Mouse (Mus musculus) heart, embryonic 14.5 days (tissue): ENCODE results near the gene Med15. TPM values are rescaled to one million over a fixed set of nuclear protein-coding genes. Genes with fewer than 3 reads are reported as not detected.
A peak's percentile ranks its signal among the peaks of the same experiment; 100 is the strongest.

ENCODE experiments used
- ATAC-seq: fragments of 200-750 bp; cut with Nextera tagmentation; 2 replicates; pipeline ENCODE4 v1.8.0; 2017; ENCODE audit warnings: low read depth, moderate TSS enrichment; ENCODE audit not compliant: insufficient number of reproducible peaks, insufficient read depth, low FRiP score
- H3K27ac ChIP-seq, 2 experiments: fragments of 200-500 bp in 1 of 2; fragments of 300-500 bp in 1 of 2; sonication (generic) in 1 of 2; replicated peaks in 1 of 2; 2 replicates each; pipeline ENCODE4 v1.5.1; 2012 to 2014; ENCODE audit warnings: low read depth in 2 of 2, low read length in 2 of 2, control low read depth in 1 of 2, mild to moderate bottlenecking in 1 of 2, mixed read lengths in 1 of 2; ENCODE audit not compliant: control insufficient read depth in 1 of 2, insufficient read depth in 1 of 2
- H3K27me3 ChIP-seq: fragments of 300-500 bp; sonication (generic); 2 replicates; pipeline ENCODE4 v1.6.1; 2014; ENCODE audit warnings: mild to moderate bottlenecking, low read length, control low read depth; ENCODE audit not compliant: control insufficient read depth, insufficient read depth
- H3K36me3 ChIP-seq: fragments of 300-500 bp; sonication (generic); 2 replicates; pipeline ENCODE4 v1.6.1; 2014; ENCODE audit warnings: mild to moderate bottlenecking, control low read depth, low read length, mixed read lengths; ENCODE audit not compliant: control insufficient read depth, insufficient read depth
- H3K4me1 ChIP-seq, 2 experiments: fragments of 200-500 bp in 1 of 2; fragments of 300-500 bp in 1 of 2; sonication (generic) in 1 of 2; 2 replicates each; pipeline ENCODE4 v1.6.1; 2012 to 2014; ENCODE audit warnings: low read length in 2 of 2, control low read depth in 1 of 2, mixed read lengths in 1 of 2; ENCODE audit not compliant: control insufficient read depth in 2 of 2, insufficient read depth in 2 of 2
- H3K4me2 ChIP-seq: fragments of 300-500 bp; sonication (generic); 2 replicates; pipeline ENCODE4 v1.6.1; 2014; ENCODE audit warnings: mild to moderate bottlenecking, low read length
- H3K4me3 ChIP-seq, 2 experiments: fragments of 200-500 bp in 1 of 2; fragments of 300-500 bp in 1 of 2; sonication (generic) in 1 of 2; 2 replicates each; pipeline ENCODE4 v1.5.1; 2012 to 2014; ENCODE audit warnings: low read length in 2 of 2, mild to moderate bottlenecking in 2 of 2, control low read depth in 1 of 2, low read depth in 1 of 2, moderate library complexity in 1 of 2; ENCODE audit not compliant: control insufficient read depth in 1 of 2, insufficient read depth in 1 of 2
- H3K9ac ChIP-seq: fragments of 300-500 bp; sonication (generic); 2 replicates; pipeline ENCODE4 v1.6.1; 2014; ENCODE audit warnings: mild to moderate bottlenecking, low read length
- H3K9me3 ChIP-seq: fragments of 300-500 bp; sonication (generic); 2 replicates; pipeline ENCODE4 v1.6.1; 2016; ENCODE audit warnings: low read length, control low read depth; ENCODE audit not compliant: control insufficient read depth
- WGBS: fragments of 180-500 bp; shearing (Covaris S2); extraction: QIAGEN DNeasy Blood & Tissue Kit; methylation state at CpG from one replicate; pipeline ENCODE4 v1.1.7; 2014; 5-methylcytosine and 5-hydroxymethylcytosine counted together
- polyA plus RNA-seq: library from polyadenylated mRNA; unstranded; fragments of >200 nt; fragmentation: Nextera tagmentation; extraction: Ambion mirVana; gene quantifications from 2 replicates; pipeline ENCODE4 v1.2.1, GENCODE M21; 2014

Med15 gene
- polyA plus RNA-seq, 1 experiment from 2014 or later, result 31.6 TPM

DNA sequence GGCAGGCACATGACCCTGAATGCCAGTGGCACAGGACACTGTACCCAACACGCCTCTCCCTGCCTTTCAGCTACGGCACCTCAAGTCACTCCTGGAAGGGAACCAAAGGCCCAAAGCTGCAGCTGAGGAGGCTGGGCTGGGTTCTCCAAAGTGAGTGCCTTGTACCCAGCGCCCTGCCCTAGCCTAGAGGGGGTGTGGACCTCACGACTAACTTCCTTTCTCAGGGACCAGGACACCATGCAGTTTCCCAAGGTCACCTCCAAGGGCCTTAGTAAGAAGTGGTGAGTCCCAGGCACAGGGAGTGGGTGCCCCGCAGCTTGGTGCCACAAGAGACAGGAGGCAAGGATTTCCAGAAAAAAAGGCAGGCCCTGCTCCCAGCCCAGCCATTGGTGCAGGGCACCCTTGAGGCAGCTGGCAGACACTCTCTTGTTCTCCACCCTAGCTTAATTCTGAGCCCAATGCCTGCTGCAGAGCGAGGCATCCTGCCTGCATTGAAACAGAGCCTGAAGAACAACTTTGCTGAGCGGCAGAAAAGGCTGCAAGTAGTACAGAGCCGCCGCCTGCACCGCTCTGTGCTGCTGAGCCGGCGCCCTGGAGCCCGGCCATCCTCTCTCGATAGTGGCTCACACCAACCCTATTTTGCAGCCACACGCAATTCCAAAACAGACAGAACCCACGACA, 82.6 kb downstream of the Med15 start:
- no peak overlapping the region for H3K4me2 ChIP-seq
- H3K36me3 ChIP-seq, result peaks cover 60% of the 10 kb centered on the region
- peaks cover 5 to 15% of the 10 kb centered on the region in 2 experiments; a peak in 3 of 4 replicates for H3K4me1 ChIP-seq
- H3K9me3 ChIP-seq, result no peaks in the 10 kb centered on the region
- no peaks in the 10 kb centered on the region for H3K27me3 ChIP-seq
- H3K4me3 ChIP-seq, result no peak overlapping the region
- no peak for ATAC-seq
- 87% methylated on average over 16 of the region's 16 CpGs for WGBS
- no peak overlapping the region for H3K27ac ChIP-seq
- H3K9ac ChIP-seq, result no peak overlapping the region

DNA sequence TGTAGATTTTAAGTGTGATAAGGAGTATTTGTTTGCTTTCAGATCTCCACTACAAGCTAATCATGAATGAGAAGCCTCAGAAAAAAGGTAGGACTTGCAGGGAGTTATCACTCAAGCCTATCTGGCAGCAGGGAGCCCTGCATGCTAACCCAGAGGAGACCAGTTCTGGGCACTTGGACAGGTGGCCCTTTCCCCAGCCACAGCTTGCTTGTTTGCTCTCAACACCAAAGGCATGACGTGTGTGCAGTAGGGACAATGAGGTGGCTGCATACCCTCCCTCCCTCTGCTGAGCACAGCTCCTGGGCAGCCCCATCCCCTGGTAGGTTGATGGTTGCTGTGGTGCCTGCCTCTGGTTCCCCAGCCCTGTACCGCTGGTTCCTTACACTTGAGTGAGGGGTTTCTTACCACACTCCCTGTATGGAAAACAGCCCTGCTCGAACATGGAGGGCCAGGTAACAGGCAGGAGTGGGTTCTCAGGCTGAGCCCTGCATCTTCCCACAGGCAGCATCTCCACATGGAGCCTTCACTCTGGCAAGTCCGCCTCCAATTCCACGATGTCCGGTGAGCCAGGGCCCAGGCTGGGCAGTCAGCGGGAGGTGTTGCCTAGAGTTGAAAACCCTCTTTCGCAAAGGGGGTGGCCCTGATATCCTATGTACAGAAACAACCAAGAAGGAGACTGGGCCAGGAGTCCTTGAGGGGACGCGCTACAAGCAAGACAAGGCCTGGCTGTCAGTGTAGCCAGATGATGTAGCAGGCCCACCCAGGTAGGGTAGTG, 84.9 kb downstream of the Med15 start:
- Histone ChIP-seq H3K4me1 (peaks cover 5 to 12% of the 10 kb centered on the region in 2 experiments; a peak in 3 of 4 replicates), H3K9ac (no peak overlapping the region), H3K4me3 (no peak overlapping the region), H3K27me3 (no peaks in the 10 kb centered on the region), H3K27ac (no peak overlapping the region), H3K36me3 (peaks cover 49% of the 10 kb centered on the region), H3K4me2 (no peak overlapping the region), H3K9me3 (no peaks in the 10 kb centered on the region)
- ATAC-seq, result no peak
- WGBS, result 87% methylated on average over 10 of the region's 10 CpGs

DNA sequence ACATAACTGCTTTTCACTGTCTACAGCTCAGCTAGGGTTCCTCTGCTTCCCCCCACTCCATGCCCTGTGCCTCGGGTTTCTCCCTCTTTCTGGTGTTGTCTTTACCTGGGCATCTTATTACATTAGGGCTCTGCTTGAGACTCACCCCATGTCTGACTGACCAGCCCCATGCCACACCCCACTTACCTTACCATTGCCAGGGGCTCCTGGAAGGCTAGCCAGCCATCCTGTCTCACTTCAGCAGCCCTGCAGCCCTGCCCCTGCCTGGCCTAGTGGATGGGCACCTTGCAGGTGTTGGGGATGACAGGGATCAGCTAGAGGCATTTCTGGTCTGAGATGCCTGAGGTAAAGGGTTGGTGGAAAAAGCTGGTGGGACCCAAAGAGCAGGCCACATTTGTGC, 85.5 kb downstream of the Med15 start:
- H3K9ac ChIP-seq, result peak overlapping the region; percentile 59
- no peak overlapping the region for H3K27ac ChIP-seq
- no peaks in the 10 kb centered on the region for H3K27me3 ChIP-seq
- peaks cover 3 to 8% of the 10 kb centered on the region in 2 experiments; a peak in 3 of 4 replicates for H3K4me1 ChIP-seq
- 29% methylated on average over 1 of the region's 1 CpGs for WGBS
- H3K9me3 ChIP-seq, result no peaks in the 10 kb centered on the region
- H3K4me2 ChIP-seq, result peak overlapping the region; percentile 73
- H3K36me3 ChIP-seq, result peaks cover 49% of the 10 kb centered on the region
- no peak for ATAC-seq
- H3K4me3 ChIP-seq, result peak overlapping the region in 1 of 2 experiments; percentile 47; a peak in 1 of 4 replicates

DNA sequence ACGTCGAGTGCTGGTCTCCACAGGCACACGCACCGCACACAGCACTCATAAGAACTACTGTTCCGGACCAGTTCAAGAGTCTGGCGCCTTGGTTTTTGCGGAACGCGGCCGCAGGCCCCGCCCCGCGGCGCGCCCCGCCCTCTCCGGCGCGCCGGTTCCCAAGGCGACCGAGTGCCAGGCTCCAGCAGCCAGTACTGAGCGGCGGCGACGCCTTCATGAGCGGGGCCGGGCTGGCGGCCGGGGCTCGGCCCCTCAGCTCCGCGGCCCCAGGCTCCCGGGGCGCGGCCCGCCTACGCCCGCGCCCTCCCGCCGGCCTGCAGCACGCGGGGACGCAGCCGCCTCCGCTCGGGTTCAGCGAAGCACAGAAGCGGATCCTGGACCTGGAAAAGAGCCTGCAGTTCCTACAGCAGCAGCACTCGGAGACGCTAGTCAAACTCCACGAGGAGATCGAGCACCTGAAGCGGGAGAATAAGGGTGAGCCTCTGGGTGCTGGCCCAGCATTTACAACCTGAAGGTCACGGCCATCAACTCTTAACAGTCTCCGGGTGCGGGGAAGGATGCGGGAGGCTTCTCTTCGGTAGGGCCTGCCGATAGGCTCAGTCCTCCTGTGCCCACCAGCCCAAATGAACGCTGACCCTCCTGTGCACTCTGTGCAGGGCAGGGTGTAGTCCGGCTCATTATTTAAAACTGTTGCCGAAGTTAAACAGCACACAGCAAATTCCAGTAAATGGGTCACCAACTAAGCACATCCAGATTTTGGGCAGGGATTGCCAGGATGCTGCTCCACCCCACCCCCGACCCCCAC, 86.2 kb downstream of the Med15 start, which contains the start of gene Ccdc74a:
TSS of gene Ccdc74a (plus strand) at position 161 of the 805 bp plus-strand sequence.
- H3K9ac ChIP-seq, result peak within 1 kb of the TSS; percentile 59
- H3K9me3 ChIP-seq, result no peaks in the 10 kb centered on the region
- peak within 1 kb of the TSS; percentile 73 for H3K4me2 ChIP-seq
- no peak within 1 kb of the TSS for H3K27ac ChIP-seq
- H3K4me3 ChIP-seq, result peak within 1 kb of the TSS; percentile 47 to 55
- whole genome bisulfite sequencing, result 3% methylated on average over 61 of the region's 65 CpGs
- H3K4me1 ChIP-seq, result peaks cover 3 to 8% of the 10 kb centered on the region in 2 experiments; a peak in 3 of 4 replicates
- peaks cover 47% of the 10 kb centered on the region for H3K36me3 ChIP-seq
- peak; percentile 84 for ATAC-seq
- H3K27me3 ChIP-seq, result no peaks in the 10 kb centered on the region

DNA sequence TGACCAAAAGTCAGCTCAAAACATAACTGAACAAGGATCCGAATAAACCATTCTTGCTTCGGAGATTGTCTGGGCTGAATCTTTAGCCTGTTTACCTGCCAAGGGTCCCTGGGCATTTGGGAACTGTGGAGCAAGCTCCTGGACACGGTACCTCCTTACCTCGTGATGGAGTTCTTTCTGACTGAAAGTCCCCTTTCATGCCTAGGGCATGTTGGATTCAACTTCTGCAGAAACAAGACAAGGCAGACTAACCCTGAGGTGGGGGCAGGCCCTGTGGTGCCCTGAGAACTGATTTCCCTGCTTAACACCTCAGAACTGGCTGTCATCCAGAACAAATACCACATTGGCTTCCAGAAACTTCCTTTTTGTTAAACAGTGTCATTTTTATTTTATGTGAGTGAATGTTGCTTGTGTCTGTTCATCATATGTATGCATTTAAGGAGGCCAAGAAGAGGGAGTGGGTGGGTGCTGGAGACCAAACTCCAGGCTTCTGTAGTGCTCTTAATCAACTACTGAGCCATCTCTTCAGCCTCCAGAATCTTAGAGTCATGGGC, 89.2 kb downstream of the Med15 start:
- Histone ChIP-seq H3K4me2 (no peak overlapping the region), H3K9ac (no peak overlapping the region), H3K9me3 (no peaks in the 10 kb centered on the region), H3K36me3 (peaks cover 53% of the 10 kb centered on the region), H3K4me3 (no peak overlapping the region), H3K27ac (no peak overlapping the region), H3K27me3 (no peaks in the 10 kb centered on the region), H3K4me1 (peaks cover 3 to 8% of the 10 kb centered on the region in 2 experiments; a peak in 3 of 4 replicates)
- ATAC-seq, result no peak
- 86% methylated on average over 4 of the region's 4 CpGs for WGBS

DNA sequence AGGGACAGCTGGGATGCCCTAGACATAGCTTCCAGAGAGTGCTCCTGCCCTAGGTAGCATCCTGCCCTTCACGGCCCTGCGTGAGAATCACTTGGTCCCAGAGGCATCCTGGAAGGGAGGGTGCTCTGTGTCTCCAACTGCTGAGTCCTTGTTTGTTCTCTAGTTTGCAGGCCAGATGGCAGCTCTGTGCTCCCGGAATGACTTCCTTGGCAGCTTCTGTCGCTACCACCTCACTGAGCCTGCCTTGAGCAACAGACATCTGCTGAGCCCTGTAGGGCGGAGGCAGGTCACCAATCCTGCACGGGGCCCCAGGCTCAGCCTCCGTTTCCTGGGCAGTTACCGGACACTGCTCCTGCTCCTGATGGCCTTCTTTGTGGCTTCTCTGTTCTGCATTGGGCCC, 90.4 kb downstream of the Med15 start:
- H3K27ac ChIP-seq, result no peak overlapping the region
- no peaks in the 10 kb centered on the region for H3K27me3 ChIP-seq
- H3K4me3 ChIP-seq, result no peak overlapping the region
- no peak overlapping the region for H3K9ac ChIP-seq
- H3K4me2 ChIP-seq, result no peak overlapping the region
- H3K4me1 ChIP-seq, result peaks cover 6 to 12% of the 10 kb centered on the region in 2 experiments
- WGBS, result 93% methylated on average over 8 of the region's 8 CpGs
- H3K9me3 ChIP-seq, result no peaks in the 10 kb centered on the region
- peaks cover 60% of the 10 kb centered on the region for H3K36me3 ChIP-seq
- ATAC-seq, result no peak

DNA sequence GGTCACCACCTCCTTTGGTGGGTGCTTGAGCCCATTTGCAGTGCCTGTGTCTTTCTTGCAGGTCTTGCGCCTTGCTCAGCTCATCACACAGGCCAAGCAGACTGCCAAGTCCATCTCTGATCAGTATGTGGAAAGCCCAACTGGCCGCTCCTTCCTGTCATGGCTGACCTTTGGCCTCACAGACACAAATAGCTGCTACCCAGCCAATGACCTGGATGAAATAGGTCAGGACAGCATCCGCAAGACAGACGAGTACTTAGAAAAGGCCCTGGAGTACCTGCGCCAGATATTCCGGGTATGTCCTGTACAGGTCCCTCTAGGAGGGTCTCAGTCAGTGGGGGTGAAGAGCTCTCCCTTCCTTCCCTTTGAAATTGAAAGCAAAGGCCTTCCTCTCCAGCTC, 91.4 kb downstream of the Med15 start:
- Histone ChIP-seq H3K36me3 (peaks cover 60% of the 10 kb centered on the region), H3K27me3 (no peaks in the 10 kb centered on the region), H3K9me3 (no peaks in the 10 kb centered on the region), H3K4me2 (no peak overlapping the region), H3K9ac (no peak overlapping the region), H3K27ac (no peak overlapping the region), H3K4me1 (peaks cover 12 to 17% of the 10 kb centered on the region in 2 experiments), H3K4me3 (no peak overlapping the region)
- ATAC-seq, result no peak
- WGBS, result 79% methylated on average over 6 of the region's 6 CpGs
